Mouse (Mus musculus) ovary, postnatal 14 days (tissue): Measurements from ENCODE around the gene Pax3.

Experiments used
- DNase-seq: peaks from one replicate; pipeline ENCODE4 v3.0.0; 2022; ENCODE audit warnings: low spot score

The Pax3 gene

GRCm38 (mm10) chr1:78196751-78197311, at the start of gene Pax3:
Pax3 (minus strand) TSS chr1:78197134.
- DNase-seq: no peak

DNA sequence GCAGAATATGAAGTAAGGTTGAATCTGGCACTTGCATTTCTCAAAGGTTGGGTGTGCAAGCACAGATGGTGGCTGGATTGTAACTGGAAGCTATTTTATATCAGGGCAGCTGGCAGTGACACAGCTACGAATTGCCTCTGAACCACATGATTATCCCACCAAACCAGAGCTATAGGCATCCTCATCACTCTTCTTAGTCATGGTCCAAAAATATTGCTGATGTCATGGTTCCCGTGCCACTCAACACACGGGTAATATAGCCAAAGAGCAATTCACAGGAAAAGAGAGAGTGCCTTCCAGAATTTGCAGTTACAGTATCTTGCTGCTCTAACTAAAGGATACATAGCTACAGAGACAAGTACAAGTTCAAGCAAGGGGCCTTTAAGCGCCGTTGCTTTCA, 37.4 kb upstream of the Pax3 start:
- no peak for DNase-seq

DNA sequence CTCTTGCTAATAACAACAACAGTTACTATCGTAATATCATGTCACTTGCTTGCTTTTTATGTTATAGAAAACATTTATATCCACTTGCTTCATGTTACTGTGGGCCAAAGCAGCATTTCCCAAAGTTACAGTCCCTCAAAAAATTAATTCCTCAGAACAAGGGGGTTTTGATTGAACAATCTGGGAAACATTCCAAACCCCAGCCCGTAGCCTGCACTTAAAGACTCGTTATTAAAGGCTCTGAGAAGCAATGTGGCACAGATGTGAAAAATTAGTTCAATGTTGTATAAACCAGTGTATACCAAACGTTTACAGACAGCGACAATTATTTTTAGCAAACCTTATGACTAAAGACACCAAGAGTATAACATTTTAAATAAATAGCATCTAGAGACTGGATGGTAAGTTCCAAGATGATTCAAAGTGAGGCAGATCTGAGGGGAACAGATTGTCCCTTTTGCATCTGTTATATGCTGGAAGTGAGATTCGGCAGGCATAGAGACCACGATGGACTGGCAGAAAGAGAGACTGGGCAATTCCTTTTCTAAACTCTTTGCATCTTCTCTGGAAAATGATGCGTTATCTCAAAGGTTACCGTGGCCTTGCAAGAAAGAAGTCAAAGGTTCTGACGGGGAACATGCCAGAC, 35.1 kb upstream of the Pax3 start:
- no peak for DNase-seq

GRCm38 (mm10) chr1:78229801-78230200, 32.9 kb upstream of the Pax3 start:
- DNase-seq: no peak

DNA sequence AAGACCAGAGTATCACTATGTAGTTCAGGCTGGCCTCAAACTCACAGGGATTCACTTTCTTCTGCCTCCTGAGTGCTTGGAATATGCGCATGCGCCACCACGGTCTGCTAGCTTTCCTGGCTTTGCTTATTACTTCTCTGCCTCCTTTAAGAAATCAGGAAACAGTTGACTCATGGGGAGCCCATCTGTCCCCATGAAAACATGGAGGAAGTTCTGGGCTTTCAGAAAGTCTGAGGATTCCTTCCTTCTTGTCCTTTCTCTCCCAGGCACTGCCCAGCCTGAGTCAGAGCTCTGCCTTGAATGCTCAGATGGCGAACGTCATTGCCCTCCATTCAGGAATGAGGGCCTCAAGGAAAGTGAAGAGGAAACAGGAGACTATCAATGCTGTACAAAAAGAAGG, 31.8 kb upstream of the Pax3 start:
- DNase-seq: no peak

DNA sequence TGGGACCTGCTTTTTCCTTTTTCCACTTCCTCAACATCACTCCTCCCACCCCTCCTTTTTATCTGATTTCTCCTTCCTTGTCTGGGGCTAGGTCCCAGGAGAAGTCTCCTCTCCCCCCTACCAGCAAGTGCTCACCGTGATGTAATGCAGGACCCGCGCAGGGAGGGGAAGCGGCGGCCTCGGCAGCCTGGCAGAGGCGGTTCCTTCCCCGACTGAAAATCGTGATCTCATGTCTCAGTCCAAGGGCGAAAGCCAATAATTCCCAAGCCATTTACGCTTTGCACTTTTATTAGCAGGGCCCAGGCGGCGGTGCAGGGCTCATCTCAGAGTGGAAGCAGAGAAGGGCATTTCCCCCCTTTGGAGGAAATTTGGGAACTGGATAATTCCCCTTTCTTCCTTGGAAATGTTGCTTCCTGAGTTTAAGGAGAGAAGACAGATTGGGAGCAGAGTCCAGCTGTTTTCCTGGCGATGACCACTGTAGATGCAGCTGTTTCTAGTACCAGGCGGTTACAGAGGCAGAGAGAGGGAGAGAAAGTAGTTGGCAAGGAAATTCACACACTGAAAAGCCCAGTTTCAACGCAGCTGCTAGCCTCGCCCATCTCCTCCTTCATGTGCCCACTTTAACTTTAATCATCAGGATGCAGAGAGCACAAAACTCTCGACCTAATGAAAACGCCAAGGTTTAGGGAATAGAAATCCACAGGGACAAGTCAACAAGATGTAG, 21.3 kb upstream of the Pax3 start:
- DNase-seq: no peak

- no peak for DNase-seq
Measured at GRCm38 (mm10) chr1:78217151-78218034, 20.5 kb upstream of the Pax3 start.

DNA sequence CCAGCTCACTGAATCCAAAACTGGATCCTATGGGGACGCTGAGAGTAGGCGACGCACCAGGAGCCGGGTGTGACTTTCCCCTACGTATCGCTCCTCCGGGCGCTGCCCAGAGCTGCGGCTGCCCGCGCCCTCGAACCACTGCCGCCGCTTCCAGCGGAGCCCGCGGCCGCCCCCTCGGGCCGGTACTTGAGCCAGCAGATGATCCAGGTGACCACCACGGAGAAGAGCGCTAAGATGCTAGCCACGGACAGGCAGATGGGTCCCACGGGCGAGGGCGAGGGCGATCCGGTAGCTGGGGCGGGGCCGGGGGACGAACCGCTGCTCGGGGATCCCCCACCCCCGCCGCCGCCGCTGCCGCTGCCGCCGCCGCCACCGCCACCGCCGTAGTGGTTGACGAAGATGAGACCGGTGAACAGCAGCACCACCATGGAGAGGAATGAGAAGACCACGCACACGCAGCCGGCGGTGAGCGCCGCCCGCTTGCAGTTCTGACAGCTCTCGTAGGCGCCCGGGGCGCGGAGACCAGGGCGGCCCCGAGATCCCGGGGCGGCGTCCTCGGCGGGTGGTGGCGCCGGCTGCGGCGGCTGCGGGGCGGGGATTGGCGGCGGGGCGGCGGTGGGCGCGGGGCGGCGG, 19.7 kb upstream of the Pax3 start:
- DNase-seq: no peak

- no peak for DNase-seq
Measured at GRCm38 (mm10) chr1:78215749-78216508, 19.0 kb upstream of the Pax3 start.

GRCm38 (mm10) chr1:78211041-78211440, 14.1 kb upstream of the Pax3 start:
- no peak for DNase-seq

DNA sequence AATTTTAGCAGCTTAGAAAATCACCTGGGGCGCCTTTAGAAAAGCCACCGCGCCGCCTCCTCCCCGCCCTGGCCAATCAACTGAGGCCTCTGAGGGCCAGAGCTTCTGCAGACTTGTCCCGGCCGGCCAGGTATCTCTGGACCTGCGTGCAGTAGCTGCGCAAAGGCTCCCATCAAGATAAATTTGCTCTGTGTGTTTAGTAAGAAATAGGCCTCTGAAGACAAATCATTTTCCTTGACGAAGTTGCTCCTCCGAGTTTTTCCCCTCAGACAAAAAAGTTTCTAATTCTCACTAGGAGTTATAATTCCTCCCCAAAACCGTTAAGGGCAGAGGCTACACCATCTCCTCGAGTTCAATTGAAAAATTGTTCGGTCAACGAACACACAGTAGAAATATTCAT, 13.6 kb upstream of the Pax3 start:
- no peak for DNase-seq

DNA sequence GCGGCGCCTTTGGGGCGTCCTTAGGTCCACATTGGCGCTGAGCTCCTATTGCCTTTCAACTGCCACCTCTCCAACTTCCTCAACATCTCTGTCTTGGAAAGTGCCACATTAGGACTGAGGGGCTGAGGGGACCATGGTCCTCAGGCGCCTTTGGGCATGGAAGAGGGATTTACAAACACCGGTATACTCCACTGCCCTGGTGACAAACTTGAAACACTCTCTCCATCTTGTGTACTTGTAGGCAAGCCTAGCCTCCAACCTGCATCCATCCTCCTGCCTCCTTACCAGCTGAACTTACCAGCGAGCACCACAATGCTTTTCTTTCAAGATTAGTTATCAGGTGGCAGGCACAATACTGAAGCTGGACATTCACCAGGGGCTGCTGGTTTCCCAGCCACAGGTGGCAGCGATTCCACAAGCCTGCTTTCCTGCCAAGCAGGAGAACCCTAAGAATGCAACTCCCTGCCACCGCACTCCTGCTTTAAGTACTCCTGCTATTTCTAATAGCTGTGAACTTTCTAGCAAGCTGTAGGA, 11.4 kb upstream of the Pax3 start:
- DNase-seq: no peak

- DNase-seq: no peak
Measured at GRCm38 (mm10) chr1:78204341-78204740, 7.4 kb upstream of the Pax3 start.

GRCm38 (mm10) chr1:78203622-78204211, 6.8 kb upstream of the Pax3 start:
- no peak for DNase-seq

DNA sequence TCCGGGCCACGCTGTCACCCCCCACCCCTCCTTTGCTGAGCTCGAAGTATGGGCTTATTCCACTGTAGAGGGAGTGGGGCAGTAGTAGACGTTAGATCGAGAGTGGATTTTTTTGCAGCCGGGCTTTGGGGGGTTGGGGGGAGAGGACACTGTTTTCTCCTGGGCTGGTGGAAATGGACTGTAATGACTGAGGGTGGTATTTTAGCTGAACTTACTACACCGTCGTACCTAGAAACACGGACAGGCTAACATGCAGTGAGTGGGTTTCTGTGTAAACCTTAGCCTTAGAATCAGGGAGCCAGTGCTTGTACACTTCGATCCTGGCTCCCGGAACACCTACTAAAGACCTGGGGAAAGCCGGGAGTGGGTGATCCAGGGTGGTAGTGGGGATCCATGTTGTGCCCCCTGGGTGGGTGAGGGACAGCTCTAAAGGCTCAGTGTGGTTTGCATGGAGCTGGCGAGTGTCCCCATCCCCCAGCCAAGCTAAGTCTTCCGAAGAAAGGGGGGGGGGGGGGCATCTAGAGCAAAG, 6.2 kb upstream of the Pax3 start:
- DNase-seq: no peak

DNA sequence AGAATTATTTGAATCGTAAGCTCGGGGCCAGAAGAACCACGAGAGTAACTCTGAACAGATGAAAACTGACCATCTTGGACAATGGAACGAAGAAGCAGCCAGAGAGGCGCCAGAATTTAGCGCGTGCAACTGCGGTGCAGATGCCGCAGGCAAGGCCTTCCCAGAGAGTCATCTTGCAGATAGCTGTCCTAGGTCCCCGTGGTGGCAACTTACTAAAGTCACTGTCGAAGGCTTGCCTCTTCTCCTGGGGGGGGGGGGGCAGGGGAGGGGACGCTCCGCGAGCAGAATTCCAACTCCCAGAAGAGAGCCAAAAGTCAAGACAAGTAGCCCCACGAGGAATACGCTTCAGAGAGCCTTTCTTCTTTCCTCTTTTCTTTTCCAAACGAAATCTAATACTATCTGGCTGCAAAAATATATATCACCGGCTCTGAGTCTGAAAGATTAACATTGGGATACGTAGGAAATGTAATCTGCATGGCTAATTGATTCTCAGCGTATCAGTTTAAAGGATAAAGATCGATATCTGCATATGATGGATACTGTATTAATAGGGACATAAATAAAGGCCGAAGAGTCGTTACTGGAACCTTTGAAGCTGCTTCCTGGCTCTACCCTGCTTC, 5.6 kb upstream of the Pax3 start:
- no peak for DNase-seq

DNA sequence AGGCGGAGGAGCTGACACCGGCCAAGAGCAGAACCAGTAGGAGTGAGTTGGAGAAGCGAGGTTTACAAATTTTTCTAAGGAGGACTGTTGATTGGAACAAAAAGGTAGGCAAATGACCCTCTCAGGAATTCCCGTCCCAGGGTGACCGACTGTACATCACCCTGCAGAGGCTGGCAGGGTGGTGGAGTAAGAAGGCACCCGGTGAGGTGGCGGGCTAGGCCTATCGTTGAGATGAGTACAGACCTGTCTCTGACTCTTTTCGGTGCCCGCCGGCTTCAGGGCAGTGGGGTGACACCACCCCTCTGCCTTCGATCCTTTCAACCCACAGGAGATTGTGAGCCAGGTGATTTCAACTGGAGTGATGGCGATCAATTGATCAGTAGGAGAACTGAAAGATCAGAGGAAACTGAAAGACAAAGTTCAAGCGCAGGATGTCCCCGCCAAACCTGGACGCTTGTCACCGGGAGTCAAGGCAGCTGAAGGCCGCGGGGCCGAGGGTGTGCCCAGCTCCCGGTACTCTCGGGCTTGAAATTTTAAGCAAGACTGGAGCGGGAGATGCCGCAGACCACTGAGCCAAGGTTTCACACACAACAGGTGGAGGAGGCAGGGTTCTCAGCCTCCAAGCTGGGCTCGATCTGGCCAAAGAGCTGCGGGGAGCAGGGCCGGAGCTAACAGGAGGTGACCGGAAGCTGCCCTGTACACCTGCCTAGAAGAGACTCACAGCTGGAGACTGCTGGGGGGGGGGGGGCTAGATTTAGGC, 4.5 kb upstream of the Pax3 start:
- DNase-seq: no peak

GRCm38 (mm10) chr1:78200191-78200590, 3.3 kb upstream of the Pax3 start:
- DNase-seq: no peak

- no peak for DNase-seq
Measured at GRCm38 (mm10) chr1:78199221-78199620, 2.3 kb upstream of the Pax3 start.
